Mouse (Mus musculus) hematopoietic multipotent progenitor cell, adult 10-12 weeks (in vitro differentiated cells): ENCODE data around the gene Serpina5. TPM values are rescaled to one million over a fixed set of nuclear protein-coding genes. Genes with fewer than 3 reads are reported as not detected.

Source experiments
- polyA plus RNA-seq: library from polyadenylated mRNA; stranded (reverse); fragments of >175 nt; gene quantifications from 2 replicates; pipeline ENCODE4 v1.2.3, GENCODE M21; 2012; ENCODE audit warnings: low replicate concordance

Serpina5 gene
- polyA plus RNA-seq, result 0.27 TPM in 1 of 2 replicates, not detected in the other

DNA sequence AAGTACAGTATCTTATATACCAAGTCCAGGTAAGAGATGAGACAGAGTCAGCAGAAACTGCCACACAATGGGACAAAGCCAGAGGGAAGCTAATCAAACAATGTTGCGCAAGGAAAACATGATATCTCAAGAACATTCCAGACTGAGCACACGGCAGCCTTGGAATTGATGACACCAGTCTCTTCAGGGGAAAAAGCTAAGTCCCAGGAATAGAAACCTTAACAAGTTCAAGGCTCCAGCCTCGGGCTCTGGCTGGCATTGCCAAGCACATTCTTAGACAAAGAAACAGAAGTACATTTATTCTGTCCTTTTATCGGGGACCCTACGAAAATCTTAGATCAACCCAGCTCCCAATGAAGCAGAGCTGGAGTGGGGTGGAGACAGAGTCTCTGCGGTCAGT lies at the start of gene Serpina5:
TSS of gene Serpina5 (plus strand) at position 346 of the 400 bp plus-strand sequence.

DNA sequence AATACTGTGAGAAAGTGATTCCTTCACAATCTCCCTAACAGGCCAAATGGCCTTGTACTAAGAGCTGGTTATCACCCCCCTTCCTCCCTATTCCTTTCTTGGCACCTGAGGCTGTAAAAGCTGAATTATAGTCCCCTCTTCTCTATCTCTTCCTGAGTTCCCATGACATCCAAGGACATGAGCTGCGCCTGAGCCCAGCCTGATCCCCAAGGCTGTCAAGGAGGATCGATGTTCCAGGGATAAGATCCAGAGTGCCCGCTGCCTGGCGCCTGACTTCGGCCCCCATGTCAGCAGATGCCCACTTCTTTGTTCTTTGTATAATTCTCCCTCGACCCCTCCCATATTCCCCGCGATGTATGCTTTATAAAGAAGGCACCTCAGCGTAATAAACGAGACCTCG lies 11.4 kb downstream of the Serpina5 start, which contains the start of gene Serpina3a:
TSS of gene Serpina3a (plus strand) at position 392 of the 400 bp plus-strand sequence.

DNA sequence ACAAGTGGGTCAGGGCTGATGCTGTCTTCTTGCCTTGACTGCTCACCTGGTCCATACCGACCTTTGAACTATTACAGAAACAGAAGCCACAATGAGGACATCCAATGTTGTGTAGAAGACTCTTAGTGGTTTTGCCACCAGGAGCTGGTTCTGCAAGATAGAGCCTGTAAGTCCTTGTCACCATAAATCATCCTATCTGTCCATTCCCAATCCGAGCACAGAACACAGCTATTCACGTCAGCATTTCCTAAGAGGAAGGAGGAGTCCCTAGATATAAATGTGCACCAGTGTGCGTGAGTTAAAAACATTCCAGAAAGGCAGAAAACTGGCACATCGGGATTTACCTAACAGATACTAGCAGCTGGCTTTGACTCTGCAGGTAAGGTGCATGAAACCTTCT lies 26.8 kb downstream of the Serpina5 start, which contains the start of gene Serpina3b:
TSS of gene Serpina3b (plus strand) at position 301 of the 400 bp plus-strand sequence.

DNA sequence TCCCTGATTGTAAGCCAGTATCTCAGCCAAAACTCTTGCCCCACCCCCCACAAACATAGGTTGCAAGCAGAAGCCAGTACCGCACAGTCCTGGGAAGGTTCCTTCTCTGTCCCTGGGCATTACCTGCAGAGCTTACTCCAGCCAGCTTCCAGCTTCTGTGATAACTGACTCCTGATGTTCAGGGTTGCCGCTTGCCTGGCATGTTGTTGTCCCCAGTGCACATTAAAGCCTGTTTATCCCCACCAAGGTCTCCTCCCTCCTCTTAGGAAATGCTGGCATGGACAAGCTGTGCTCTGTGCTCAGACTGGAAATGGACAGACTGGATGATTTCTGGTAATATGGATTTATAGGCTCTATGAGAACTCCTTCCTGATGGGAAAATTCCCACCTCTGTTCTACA lies 52.7 kb downstream of the Serpina5 start, which contains the start of gene Serpina3c:
TSS of gene Serpina3c (minus strand) at position 215 of the 400 bp plus-strand sequence.

Other genes with a start within 250 kb of the Serpina5 start
- not detected in 2 replicates for gene Serpina1a, start 237.6 kb upstream of the Serpina5 start, polyA plus RNA-seq
- gene Serpina1c, start 196.2 kb upstream of the Serpina5 start, polyA plus RNA-seq, result 0.29 TPM in 1 of 2 replicates, not detected in the other
- gene Serpina1e, start 142.1 kb upstream of the Serpina5 start, polyA plus RNA-seq, result not detected in 2 replicates
- not detected in 2 replicates for gene Serpina11, start 111.2 kb upstream of the Serpina5 start, polyA plus RNA-seq
- gene Serpina9, start 87.4 kb upstream of the Serpina5 start, polyA plus RNA-seq, result 0.22 and 0.39 TPM in 2 replicates
- not detected in 2 replicates for gene Serpina12, start 56.7 kb upstream of the Serpina5 start, polyA plus RNA-seq
- not detected in 2 replicates for gene Serpina3a, start 11.6 kb downstream of the Serpina5 start, polyA plus RNA-seq
- gene Serpina3b, start 26.9 kb downstream of the Serpina5 start, polyA plus RNA-seq, result 0.09 TPM in 1 of 2 replicates, not detected in the other
- not detected in 2 replicates for gene Serpina3c, start 52.8 kb downstream of the Serpina5 start, polyA plus RNA-seq
- gene Serpina3f, start 113.4 kb downstream of the Serpina5 start, polyA plus RNA-seq, result 0.24 and 0.48 TPM in 2 replicates
- 10.7 and 22.1 TPM in 2 replicates for gene Serpina3g, start 135.1 kb downstream of the Serpina5 start, polyA plus RNA-seq
- not detected in 2 replicates for gene Serpina3i, start 162.0 kb downstream of the Serpina5 start, polyA plus RNA-seq
- gene Serpina3j, start 213.4 kb downstream of the Serpina5 start, polyA plus RNA-seq, result not detected in 2 replicates
- gene Serpina3k, start 237.4 kb downstream of the Serpina5 start, polyA plus RNA-seq, result not detected in 2 replicates
- gene Serpina3m, start 237.4 kb downstream of the Serpina5 start, polyA plus RNA-seq, result not detected in 2 replicates